Mouse (Mus musculus): ENCODE results near the gene Arrdc2.
"Not testable (repeated sequence)": the region's sequence is repeated elsewhere in the genome, so short reads cannot be mapped to it uniquely, and the experiment has no call there.

The Arrdc2 gene

GRCm38 (mm10) chr8:70838654-70839407 lies 689 bp downstream of the Arrdc2 start:
- DNase-seq: no peak

DNA sequence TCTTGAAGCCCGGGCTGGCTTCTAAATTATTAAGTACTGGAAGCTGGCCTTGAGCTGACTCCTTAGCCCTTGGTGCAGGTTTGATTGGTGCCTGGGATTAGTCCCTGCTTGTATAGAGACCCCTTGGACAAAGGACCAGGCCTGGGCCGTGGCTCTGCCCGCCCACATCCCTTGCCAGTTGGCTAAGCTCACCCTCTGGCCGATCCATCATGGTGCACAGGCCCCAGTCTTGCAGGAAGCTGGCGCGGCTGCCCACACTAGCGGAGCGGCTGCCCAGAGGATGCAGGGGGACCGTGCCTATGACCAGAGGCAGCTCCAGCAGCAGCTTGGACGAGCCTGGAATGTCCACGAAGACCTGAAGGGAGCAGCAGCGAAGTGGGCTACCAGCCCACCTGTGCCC lies 2.9 kb downstream of the Arrdc2 start:
- no peak for DNase-seq

DNA sequence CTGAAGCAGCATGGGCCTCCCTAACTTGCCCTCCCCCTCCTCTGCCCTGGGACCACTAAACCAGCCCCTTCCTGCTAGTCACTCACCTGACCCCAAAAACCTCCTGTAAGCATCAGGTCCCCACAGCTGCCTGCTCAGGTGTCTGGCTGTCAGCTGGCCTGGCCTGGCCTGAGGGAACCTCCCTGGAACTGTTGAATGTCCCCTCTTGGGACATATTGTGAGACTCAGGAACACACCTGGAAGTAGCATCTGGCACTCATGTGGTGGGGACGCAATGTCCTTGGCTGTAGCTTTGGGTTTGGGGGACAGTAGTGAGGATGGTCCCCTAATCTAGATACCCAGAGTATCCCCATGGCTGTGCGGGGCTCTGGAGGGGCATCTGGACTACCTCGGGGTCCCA lies 5.4 kb downstream of the Arrdc2 start:
- DNase-seq: no peak

DNA sequence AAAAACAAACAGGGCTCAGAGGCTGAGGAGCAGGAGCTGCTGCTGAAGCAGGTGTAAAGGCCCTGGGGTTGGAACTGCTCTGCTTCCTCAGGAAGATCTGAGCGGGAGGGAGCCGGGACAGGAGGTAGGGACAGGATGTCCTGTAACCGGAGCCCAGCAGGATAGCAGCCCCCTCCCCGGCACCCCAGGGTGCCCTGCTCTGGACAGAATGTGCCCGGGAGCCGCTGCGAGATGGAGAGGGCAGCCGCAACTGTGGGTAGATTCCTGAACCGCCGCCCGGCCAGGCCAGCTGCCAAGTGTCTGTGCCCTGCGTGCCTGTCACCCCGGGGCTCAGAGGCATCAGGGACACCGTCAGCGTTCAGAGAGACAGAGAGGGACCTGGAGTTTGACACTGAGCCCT lies 6.0 kb downstream of the Arrdc2 start:
- no peak for DNase-seq

DNA sequence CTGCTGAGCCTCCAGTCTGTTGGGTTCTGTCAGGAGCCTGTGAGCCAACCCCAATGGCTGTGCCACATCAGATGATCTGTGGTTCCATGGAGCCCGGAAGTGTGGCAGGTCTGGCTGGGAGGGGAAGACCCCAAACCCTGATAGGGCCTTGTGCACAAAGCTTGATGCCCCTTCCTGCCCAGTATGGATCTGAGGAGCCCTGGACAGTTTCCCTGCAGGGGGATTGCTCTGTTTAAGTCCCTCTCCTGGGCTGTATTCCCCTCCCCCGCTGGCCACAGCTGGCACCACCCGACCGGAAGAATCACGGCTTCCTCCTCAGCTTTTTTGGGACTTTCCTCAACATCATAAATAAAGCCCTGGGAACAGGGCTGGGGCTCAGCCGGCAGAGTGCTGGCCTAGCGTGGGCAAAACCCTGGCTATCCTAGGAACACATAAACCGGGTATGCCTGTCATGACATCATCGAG lies 6.5 kb downstream of the Arrdc2 start:
- DNase-seq: no peak

DNA sequence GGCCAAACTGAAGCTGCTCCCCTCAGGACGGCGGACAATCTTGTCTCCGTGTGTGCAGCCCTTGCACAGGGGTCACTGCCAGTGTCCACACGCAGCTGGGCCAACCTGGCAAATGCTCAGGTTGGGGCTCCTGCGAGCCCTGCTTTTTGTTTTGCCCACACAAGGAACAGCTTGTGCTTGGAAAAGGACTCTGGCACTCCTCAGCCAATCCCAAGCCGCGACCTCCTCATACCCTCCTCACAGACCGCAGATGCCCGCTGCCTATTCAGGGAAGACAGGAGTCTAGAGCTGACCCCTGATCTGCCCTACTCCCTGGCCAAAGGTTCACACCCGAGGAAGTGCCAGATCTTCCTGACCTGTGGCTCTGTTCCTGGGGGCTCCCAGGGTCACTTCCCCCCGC lies 7.1 kb downstream of the Arrdc2 start:
- DNase-seq: no peak

GRCm38 (mm10) chr8:70831517-70831916 lies 8.0 kb downstream of the Arrdc2 start:
- no peak for DNase-seq

DNA sequence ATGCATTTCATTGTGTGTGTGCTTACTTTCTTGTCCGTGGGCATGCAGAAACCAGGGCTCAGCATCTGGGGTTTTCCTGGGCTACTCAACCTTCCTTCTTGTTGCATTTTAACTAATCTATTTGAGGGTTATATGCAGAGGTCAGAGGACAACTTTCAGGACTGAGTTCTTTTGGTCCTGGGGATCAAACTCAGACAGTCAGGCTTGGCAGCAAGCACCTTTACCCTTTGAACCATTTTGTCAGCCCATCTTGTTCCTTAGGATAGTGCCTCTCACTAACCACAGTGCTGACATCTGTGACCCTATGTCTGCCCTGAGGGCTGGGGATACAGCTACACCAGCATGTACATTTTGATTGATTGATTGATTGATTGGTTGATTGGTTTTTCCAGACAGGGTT lies 11.7 kb downstream of the Arrdc2 start:
- DNase-seq: no peak

DNA sequence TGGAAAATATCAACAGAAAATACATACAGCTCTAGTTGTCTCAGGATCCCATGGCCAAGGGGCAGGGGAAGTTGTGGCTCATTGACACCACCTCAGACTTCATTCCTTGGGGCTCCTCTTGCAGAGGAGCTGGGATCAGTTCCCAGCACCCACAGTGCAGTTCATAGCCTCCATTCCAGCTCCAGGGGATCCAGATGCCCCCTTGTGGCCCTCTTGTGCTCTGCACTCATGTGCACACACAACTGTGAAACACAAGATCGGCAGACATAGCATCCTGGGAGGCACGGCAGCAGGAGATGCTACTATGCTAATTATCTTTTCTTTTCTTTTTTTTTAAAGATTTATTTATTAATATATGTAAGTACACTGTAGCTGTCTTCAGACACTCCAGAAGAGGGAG lies 12.5 kb downstream of the Arrdc2 start:
- DNase-seq: no peak

- no peak for DNase-seq
Measured at GRCm38 (mm10) chr8:70825816-70826215, 13.7 kb downstream of the Arrdc2 start.

DNA sequence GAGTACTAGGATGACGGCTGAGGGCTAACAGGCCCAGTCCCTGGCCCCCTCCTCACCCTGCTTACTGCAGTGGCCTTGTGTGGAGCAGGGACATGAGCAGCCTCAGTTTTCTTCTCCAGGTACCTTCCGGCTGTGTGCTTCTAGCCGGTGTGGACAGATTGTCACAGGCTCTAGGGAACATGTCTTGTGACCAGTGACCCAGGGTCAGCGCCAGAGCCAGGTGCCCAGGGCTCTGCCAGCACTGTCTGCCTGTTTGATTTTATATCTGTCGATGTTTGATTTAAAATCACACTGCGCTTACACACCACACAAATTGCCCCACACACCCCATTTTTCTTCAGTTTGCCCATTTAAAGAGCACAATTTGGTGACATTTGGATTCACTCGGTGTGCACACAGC lies 15.7 kb downstream of the Arrdc2 start:
- no peak for DNase-seq

DNA sequence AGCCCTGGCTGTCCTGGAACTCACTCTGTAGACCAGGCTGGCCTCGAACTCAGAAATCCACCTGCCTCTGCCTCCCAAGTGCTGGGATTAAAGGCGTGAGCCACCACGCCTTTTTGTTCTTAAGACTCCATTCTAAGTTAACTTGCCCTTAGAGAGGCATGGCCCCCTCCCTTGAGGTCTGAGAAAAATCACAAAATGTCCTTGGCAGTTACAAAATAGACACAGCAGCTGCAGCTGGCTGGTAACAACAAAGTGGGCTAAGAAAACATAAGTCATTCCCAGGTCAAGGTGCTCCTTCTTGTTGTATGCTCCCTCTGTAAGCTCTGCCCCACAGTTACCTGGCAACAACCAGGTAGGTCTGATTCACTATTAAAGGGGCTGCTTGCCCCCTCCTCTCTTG lies 16.9 kb downstream of the Arrdc2 start:
- DNase-seq: not testable (repeated sequence)

DNA sequence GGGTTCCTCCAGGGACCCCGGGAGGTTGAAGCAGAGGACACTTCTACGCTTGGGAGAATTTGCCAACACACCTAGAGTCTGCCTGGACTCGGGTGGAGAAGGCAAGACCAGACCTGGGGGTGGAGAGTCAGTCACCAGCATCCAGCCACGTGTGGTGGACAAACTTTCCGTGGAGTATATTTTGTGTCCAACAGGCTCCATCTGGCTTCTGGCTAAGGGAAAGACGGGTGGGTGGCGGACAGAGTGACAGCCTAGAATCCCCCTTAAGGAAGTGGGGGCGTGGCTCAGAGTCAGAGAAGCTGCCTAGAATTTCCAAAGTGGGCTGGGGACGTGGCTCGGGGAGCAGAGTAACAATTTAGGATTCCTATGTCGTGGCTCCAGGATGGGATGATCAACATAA lies 17.5 kb downstream of the Arrdc2 start:
- no peak for DNase-seq

- no peak for DNase-seq
Measured at GRCm38 (mm10) chr8:70821399-70821962, 18.0 kb downstream of the Arrdc2 start.

GRCm38 (mm10) chr8:70820101-70820935 lies 19.2 kb downstream of the Arrdc2 start:
- DNase-seq: no peak

DNA sequence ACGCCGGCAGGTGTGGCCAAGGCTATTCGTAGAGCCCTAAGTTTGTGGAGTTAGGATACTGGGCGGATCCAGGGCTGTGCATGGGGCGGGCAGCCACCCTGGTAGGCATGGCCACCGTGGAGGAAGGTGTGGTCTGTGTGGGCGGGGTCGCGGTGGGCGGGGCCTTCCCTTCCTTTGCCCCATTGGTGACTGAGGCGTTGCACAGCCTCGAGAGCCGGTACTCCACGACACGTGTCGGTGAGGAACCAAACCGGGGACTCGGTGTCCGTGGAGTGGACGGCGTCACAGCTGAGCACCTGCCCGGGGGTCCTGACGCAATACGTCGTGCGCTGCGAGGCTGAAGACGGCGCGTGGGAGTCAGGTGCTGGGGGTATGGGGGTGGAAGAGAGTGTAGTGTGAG lies 22.8 kb downstream of the Arrdc2 start:
- DNase-seq: no peak

DNA sequence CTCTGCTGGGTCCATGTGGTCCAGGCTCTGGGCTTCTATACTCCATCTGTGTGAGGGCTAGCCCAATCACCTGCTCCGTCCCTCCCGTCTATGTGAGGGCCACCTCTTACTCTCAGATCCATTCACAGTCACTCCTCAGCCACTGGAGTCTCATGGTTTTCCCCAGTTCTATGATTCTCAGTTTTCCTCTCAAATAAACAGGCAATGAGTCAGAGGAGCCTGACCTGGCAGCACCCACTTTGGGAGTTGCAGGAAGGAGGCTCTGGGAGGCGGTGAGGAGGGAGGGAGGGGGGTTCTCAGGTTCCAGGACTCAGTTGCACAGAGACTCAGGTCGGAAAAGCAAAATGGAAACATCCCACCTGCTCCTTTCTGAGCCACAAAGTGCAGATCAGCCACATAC lies 26.6 kb downstream of the Arrdc2 start:
- no peak for DNase-seq

- no peak for DNase-seq
Measured at GRCm38 (mm10) chr8:70812055-70812454, 27.5 kb downstream of the Arrdc2 start.

DNA sequence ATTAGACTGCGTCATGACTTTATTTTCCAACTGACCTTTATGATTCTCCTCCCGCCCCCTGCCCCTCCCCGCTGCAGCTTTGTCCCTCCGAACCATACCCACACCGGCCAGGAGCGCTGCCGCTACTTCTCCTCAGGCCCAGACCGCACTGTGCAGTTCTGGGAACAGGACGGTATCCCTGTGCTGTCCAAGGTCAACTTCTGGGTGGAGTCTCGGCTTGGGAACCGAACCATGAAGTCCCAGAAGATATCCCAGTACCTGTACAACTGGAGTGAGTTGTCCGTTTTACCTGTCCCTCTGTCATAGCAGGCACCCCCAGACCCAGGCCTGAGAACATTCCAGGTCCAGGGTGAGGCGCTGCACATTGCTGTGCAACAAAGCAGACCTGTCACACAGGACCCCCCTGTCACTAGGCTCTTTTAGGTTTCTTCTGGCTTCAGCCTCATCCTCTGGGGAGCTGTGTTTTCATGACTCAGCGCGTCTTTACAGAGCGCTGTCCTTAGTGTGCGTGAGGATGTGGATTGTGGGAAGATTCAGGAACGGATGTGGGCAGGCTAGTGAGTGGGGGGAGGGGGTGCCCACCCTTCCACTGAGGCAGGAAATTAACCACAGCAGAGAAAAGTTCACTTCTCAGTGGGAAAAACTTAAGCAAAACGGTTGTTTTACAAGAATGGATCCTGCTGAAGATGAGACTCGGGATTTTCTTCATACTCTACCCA lies 28.4 kb downstream of the Arrdc2 start:
- DNase-seq: no peak

GRCm38 (mm10) chr8:70808955-70809701 lies 30.4 kb downstream of the Arrdc2 start:
- no peak for DNase-seq

DNA sequence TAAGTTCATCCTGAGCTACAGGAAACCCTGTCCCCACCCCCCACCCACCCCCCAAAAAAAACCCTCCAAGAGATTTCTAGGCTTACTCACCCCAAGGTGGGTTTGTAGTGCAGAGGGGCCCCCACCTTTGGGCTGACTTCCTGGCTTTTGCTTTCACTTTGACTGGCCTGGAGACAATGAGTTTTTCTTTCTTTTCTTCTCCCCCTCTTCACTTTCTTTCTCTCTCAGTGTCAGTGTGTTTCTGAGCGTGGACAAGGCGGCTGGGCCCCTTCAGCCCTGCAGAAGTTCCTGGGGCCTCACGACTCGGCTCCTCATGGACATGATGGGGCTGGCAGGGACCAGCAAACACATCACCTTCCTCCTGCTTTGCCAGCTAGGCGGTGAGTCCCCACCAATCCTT lies 31.3 kb downstream of the Arrdc2 start, which contains the start of gene Il12rb1:
TSS of gene Il12rb1 (plus strand) at position 211 of the 400 bp plus-strand sequence.
- no peak for DNase-seq

- DNase-seq: no peak
Measured at GRCm38 (mm10) chr8:70807304-70807703, 32.2 kb downstream of the Arrdc2 start.

Measured in right cerebral cortex, postnatal 14 days (tissue).